Mouse (Mus musculus): ENCODE measurements at regions not wholly inside any gene's neighbourhood (a gene's known extent, or its start where the extent isn't known, plus 50 kb on each side); places are given as distances from the start of the nearest gene placed in this dataset.

DNA sequence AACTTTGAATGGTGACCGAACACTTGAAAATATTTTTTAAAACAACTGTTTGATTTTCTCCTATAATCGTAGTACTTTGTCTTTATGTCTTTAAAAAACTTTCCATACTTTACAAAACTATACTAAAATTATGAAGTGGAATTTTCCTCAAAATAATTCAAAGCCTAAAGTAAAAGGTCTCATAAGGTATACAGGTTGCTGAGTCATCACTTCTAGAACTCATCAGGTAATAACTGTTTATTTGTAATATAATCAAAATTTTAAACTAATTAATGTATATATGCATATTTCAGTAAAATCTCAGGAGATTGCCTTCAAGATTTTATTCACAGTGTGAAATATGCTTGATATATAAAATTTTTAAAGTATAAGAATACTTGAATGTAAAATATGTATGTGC, 52.3 kb upstream of the Dio2 start:
- H3K4me2 ChIP-seq (ENCODE audit: low read depth, low read length) = no peak overlapping the region
- ATAC-seq (replicated peaks; ENCODE audit: extremely low read depth, insufficient read depth, low FRiP score) = no peak

More for the DNA sequence above, 52.3 kb upstream of the Dio2 start:
- H3K27ac ChIP-seq (ENCODE audit: low read length) = no peak overlapping the region
- no peaks in the 10 kb centered on the region for H3K36me3 ChIP-seq (ENCODE audit: control insufficient read depth, insufficient read depth)
- no peaks in the 10 kb centered on the region for H3K27me3 ChIP-seq (ENCODE audit: control insufficient read depth, insufficient read depth, low read length)
- H3K9me3 ChIP-seq (replicated peaks; ENCODE audit: control insufficient read depth, low read length) = no peaks in the 10 kb centered on the region
- 88% methylated on average over 2 of the region's 2 CpGs for WGBS
- no peaks in the 10 kb centered on the region for H3K4me1 ChIP-seq (ENCODE audit: control insufficient read depth, insufficient read depth, low read length)
- no peak overlapping the region for H3K4me3 ChIP-seq (ENCODE audit: low read length)
- no peak overlapping the region for H3K9ac ChIP-seq (ENCODE audit: low read length)
